Mouse (Mus musculus) myocyte (in vitro differentiated cells): ENCODE measurements around the gene Erbb3.

Experiments
- CEBPB ChIP-seq: IDR thresholded peaks from 2 replicates; pipeline ENCODE4 v1.6.1; 2011; ENCODE audit warnings: mild to moderate bottlenecking, moderate library complexity; ENCODE audit not compliant: poor library complexity, insufficient read depth, severe bottlenecking
- E2F4 ChIP-seq: IDR thresholded peaks from one replicate; pipeline ENCODE4 v1.6.1; 2011; ENCODE audit warnings: mild to moderate bottlenecking, control low read depth, moderate library complexity; ENCODE audit not compliant: insufficient read depth
- MAX ChIP-seq: IDR thresholded peaks from one replicate; pipeline ENCODE4 v1.6.1; 2011; ENCODE audit warnings: low read depth, mild to moderate bottlenecking, control low read depth
- MYOD1 ChIP-seq, 3 experiments: IDR thresholded peaks; one replicate each; pipeline ENCODE4 v1.6.1; 2011; ENCODE audit warnings: control low read depth in 2 of 3, low read depth in 2 of 3, mild to moderate bottlenecking in 2 of 3, moderate library complexity in 1 of 3; ENCODE audit not compliant: insufficient read length in 2 of 3, control insufficient read depth in 1 of 3
- MYOG ChIP-seq, 3 experiments: IDR thresholded peaks; one replicate each; pipeline ENCODE4 v1.6.1; 2011; ENCODE audit warnings: control low read depth in 2 of 3, low read depth in 2 of 3, mild to moderate bottlenecking in 2 of 3; ENCODE audit not compliant: insufficient read length in 2 of 3, control insufficient read depth in 1 of 3, insufficient read depth in 1 of 3
- POLR2A ChIP-seq: IDR thresholded peaks from one replicate; pipeline ENCODE4 v1.6.1; 2011; ENCODE audit warnings: low read depth, mild to moderate bottlenecking, control low read depth, moderate library complexity; ENCODE audit not compliant: insufficient read length
- POLR2AphosphoS2 ChIP-seq: IDR thresholded peaks from one replicate; pipeline ENCODE4 v1.6.1; 2011; ENCODE audit warnings: low read depth, control low read depth; ENCODE audit not compliant: insufficient read length
- REST ChIP-seq: IDR thresholded peaks from one replicate; pipeline ENCODE4 v1.6.1; 2011; ENCODE audit warnings: mild to moderate bottlenecking, control low read depth, moderate library complexity; ENCODE audit not compliant: insufficient read depth, insufficient read length
- SRF ChIP-seq: IDR thresholded peaks from one replicate; pipeline ENCODE4 v1.6.1; 2011; ENCODE audit warnings: low read depth; ENCODE audit not compliant: control insufficient read depth, insufficient read length
- TCF12 ChIP-seq: IDR thresholded peaks from one replicate; pipeline ENCODE4 v1.6.1; 2011; ENCODE audit warnings: mild to moderate bottlenecking, control low read depth; ENCODE audit not compliant: poor library complexity, insufficient read depth, severe bottlenecking
- TCF3 ChIP-seq: IDR thresholded peaks from one replicate; pipeline ENCODE4 v1.6.1; 2011; ENCODE audit warnings: low read depth, control low read depth; ENCODE audit not compliant: insufficient read length
- USF1 ChIP-seq: IDR thresholded peaks from one replicate; pipeline ENCODE4 v1.6.1; 2011; ENCODE audit warnings: low read depth, mild to moderate bottlenecking, control low read depth, moderate library complexity

GRCm38 (mm10) chr10:128546361-128546760 lies 43.1 kb downstream of the Erbb3 start:
- TF ChIP-seq POLR2A: no peak
- TF ChIP-seq MAX: peak; percentile 69
- TF ChIP-seq TCF3: no peak
- TF ChIP-seq E2F4: no peak
- TF ChIP-seq POLR2AphosphoS2: no peak
- TF ChIP-seq MYOD1 (IDR thresholded peaks at IDR 0.05; ENCODE audit: control insufficient read depth in 1 of 3, insufficient read length in 2 of 3, low read depth in 2 of 3): no peak
- TF ChIP-seq TCF12: no peak
- no peak for TF ChIP-seq CEBPB
- no peak for TF ChIP-seq SRF
- TF ChIP-seq MYOG (IDR thresholded peaks at IDR 0.05; ENCODE audit: control insufficient read depth in 1 of 3, insufficient read depth in 1 of 3, insufficient read length in 2 of 3, low read depth in 2 of 3): no peak
- TF ChIP-seq USF1: peak; percentile 91
- no peak for TF ChIP-seq REST
